ENCODE assay signal across 8 mouse cellular contexts in the genomic region with DNA sequence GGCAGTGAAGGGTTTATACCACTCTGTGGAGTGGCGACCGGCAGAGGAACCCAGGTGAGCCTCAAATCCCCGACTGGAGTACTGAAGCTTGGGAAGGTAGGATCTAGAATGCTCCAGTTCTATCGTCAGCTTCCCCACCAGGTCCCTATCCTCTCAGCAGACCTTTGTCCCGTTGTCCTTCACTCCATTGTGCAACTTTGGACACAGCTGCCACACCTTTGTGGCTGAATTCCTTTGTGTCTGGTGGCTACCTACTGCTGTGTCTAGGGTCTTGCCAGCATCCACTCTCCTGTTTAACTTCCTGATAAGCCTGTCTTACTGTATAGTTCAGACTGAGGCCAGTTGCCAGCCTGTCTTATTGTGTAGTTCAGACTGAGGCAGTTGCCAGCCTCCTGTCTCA. TPM values are rescaled to one million over a fixed set of nuclear protein-coding genes. Genes with fewer than 3 reads are reported as not detected.
A peak's percentile ranks its signal among the peaks of the same experiment; 100 is the strongest.
DNase-seq lines count a peak whose midpoint lies in the region; ATAC-seq and TF ChIP-seq lines count a peak whose summit lies in the region.
"Had no signal": no experiment of that assay in that cellular context is flagged by ENCODE, and none has a peak within 500 bp of the region (broad histone marks: within the 10 kb centered on the region; RNA-seq: fewer than 3 reads in every experiment).

No protein-coding gene starts in this region.

- peak overlapping the region; percentile 92 for H3K4me3 ChIP-seq in lung, embryonic 14.5 days (ENCODE audit: low read depth, low read length)
- H3K4me3 ChIP-seq in embryonic facial prominence, embryonic 15.5 days (replicated peaks): peak overlapping the region; percentile 88
- H3K4me3 ChIP-seq in limb, embryonic 12.5 days (replicated peaks): peak overlapping the region; percentile 97
- H3K4me3 ChIP-seq in stomach, embryonic 14.5 days (ENCODE audit: low read depth, low read length): peak overlapping the region; percentile 86

- no peak overlapping the region for H3K27ac ChIP-seq in lung, embryonic 14.5 days (ENCODE audit: low read depth)
- no peak overlapping the region for H3K27ac ChIP-seq in embryonic facial prominence, embryonic 15.5 days (replicated peaks)
- no peak overlapping the region for H3K27ac ChIP-seq in limb, embryonic 12.5 days
- no peak overlapping the region for H3K27ac ChIP-seq in stomach, embryonic 14.5 days (ENCODE audit: low read length)

- peaks cover 36% of the 10 kb centered on the region for H3K36me3 ChIP-seq in lung, embryonic 14.5 days (ENCODE audit: insufficient read depth)
- H3K36me3 ChIP-seq in embryonic facial prominence, embryonic 15.5 days: peaks cover 39% of the 10 kb centered on the region
- peaks cover 46% of the 10 kb centered on the region for H3K36me3 ChIP-seq in limb, embryonic 12.5 days
- peaks cover 18% of the 10 kb centered on the region for H3K36me3 ChIP-seq in stomach, embryonic 14.5 days (ENCODE audit: control insufficient read depth, insufficient read depth, low read length)

- no peak for TF ChIP-seq CTCF in lung, embryonic 14.5 days (IDR thresholded peaks at IDR 0.05; ENCODE audit: low read depth)

- peaks cover 10% of the 10 kb centered on the region for H3K4me1 ChIP-seq in lung, embryonic 14.5 days (ENCODE audit: insufficient read depth)
- peaks cover 13% of the 10 kb centered on the region for H3K4me1 ChIP-seq in embryonic facial prominence, embryonic 15.5 days
- H3K4me1 ChIP-seq in limb, embryonic 12.5 days (replicated peaks): peaks cover 11% of the 10 kb centered on the region
- peaks cover 6% of the 10 kb centered on the region for H3K4me1 ChIP-seq in stomach, embryonic 14.5 days (ENCODE audit: control insufficient read depth, insufficient read depth, low read length)

- ATAC-seq in lung, embryonic 14.5 days (ENCODE audit: insufficient read depth): no peak
- ATAC-seq in embryonic facial prominence, embryonic 15.5 days (ENCODE audit: insufficient number of reproducible peaks, low FRiP score, low TSS enrichment, low read depth): no peak
- no peak for ATAC-seq in limb, embryonic 12.5 days (ENCODE audit: insufficient number of reproducible peaks, insufficient read depth, low FRiP score, low TSS enrichment, low read depth)
- no peak for ATAC-seq in stomach, embryonic 14.5 days (ENCODE audit: insufficient number of reproducible peaks, insufficient read depth, low FRiP score, low read depth)

- no peak for DNase-seq in lung, embryonic 14.5 days
- DNase-seq in lung, postnatal 10 days: no peak
- DNase-seq in layer of hippocampus, adult 18-20 months (ENCODE audit: low spot score in 2 of 2): no peak
- DNase-seq in right cerebral cortex, adult 18-20 months: no peak
- DNase-seq: lung, postnatal 14 days had no signal

- H3K27me3 ChIP-seq in lung, embryonic 14.5 days (ENCODE audit: insufficient read depth, low read length): no peaks in the 10 kb centered on the region
- H3K27me3 ChIP-seq in embryonic facial prominence, embryonic 15.5 days: no peaks in the 10 kb centered on the region
- no peaks in the 10 kb centered on the region for H3K27me3 ChIP-seq in limb, embryonic 12.5 days
- no peaks in the 10 kb centered on the region for H3K27me3 ChIP-seq in stomach, embryonic 14.5 days (ENCODE audit: control insufficient read depth, insufficient read depth, low read length)

- peak overlapping the region; percentile 90 for H3K4me2 ChIP-seq in lung, embryonic 14.5 days
- peak overlapping the region; percentile 71 for H3K4me2 ChIP-seq in embryonic facial prominence, embryonic 15.5 days (replicated peaks)
- H3K4me2 ChIP-seq in limb, embryonic 12.5 days: peak overlapping the region; percentile 83
- peak overlapping the region; percentile 83 for H3K4me2 ChIP-seq in stomach, embryonic 14.5 days (replicated peaks; ENCODE audit: low read depth, low read length)

- peak overlapping the region; percentile 88 for H3K9ac ChIP-seq in lung, embryonic 14.5 days
- H3K9ac ChIP-seq in embryonic facial prominence, embryonic 15.5 days: peak overlapping the region; percentile 83; the same call in 1 of the 2 replicates
- peak overlapping the region; percentile 89 for H3K9ac ChIP-seq in limb, embryonic 12.5 days (replicated peaks)
- H3K9ac ChIP-seq in stomach, embryonic 14.5 days (replicated peaks; ENCODE audit: low read depth, low read length): peak overlapping the region; percentile 86

- no peaks in the 10 kb centered on the region for H3K9me3 ChIP-seq in lung, embryonic 14.5 days (ENCODE audit: low read depth, low read length)
- no peaks in the 10 kb centered on the region for H3K9me3 ChIP-seq in embryonic facial prominence, embryonic 15.5 days (replicated peaks)
- H3K9me3 ChIP-seq in limb, embryonic 12.5 days: no peaks in the 10 kb centered on the region
- no peaks in the 10 kb centered on the region for H3K9me3 ChIP-seq in stomach, embryonic 14.5 days (ENCODE audit: control insufficient read depth, low read depth, low read length)

- WGBS in lung, embryonic 14.5 days: 32% methylated on average over 5 of the region's 5 CpGs
- WGBS in embryonic facial prominence, embryonic 15.5 days: 47% methylated on average over 5 of the region's 5 CpGs
- 62% methylated on average over 5 of the region's 5 CpGs for WGBS in limb, embryonic 12.5 days
- WGBS in stomach, embryonic 14.5 days: 42% methylated on average over 5 of the region's 5 CpGs

RNA-seq across cellular contexts. Expression of gene Colgalt1, which starts 1.3 kb away (rescaled TPM):
- 87.5 and 90.5 TPM in 2 replicates for polyA plus RNA-seq in lung, embryonic 14.5 days (2014; fragmentation: Nextera tagmentation; extraction: Ambion mirVana)
- 94.6 and 98.9 TPM in 2 replicates for polyA plus RNA-seq in embryonic facial prominence, embryonic 15.5 days (2015; fragmentation: Nextera tagmentation; extraction: Ambion mirVana)
- polyA plus RNA-seq in limb, embryonic 12.5 days (2016; fragmentation: Nextera tagmentation; extraction: Ambion mirVana): 61.4 and 65.9 TPM in 2 replicates
- 87.6 and 89.1 TPM in 2 replicates for polyA plus RNA-seq in stomach, embryonic 14.5 days (2014; fragmentation: Nextera tagmentation; extraction: Ambion mirVana)
- 10 to 100 TPM; 53.7 to 54.1 TPM for total RNA-seq in layer of hippocampus, adult 18-20 months (2021)

RNA-seq across cellular contexts. Expression of gene Fam129c, which starts 14.7 kb away (rescaled TPM):
- polyA plus RNA-seq in lung, embryonic 14.5 days (2014; fragmentation: Nextera tagmentation; extraction: Ambion mirVana): 2.4 and 4.6 TPM in 2 replicates
- 3.1 and 4.7 TPM in 2 replicates for polyA plus RNA-seq in embryonic facial prominence, embryonic 15.5 days (2015; fragmentation: Nextera tagmentation; extraction: Ambion mirVana)
- 4.6 and 6.6 TPM in 2 replicates for polyA plus RNA-seq in limb, embryonic 12.5 days (2016; fragmentation: Nextera tagmentation; extraction: Ambion mirVana)
- 3.4 and 4.5 TPM in 2 replicates for polyA plus RNA-seq in stomach, embryonic 14.5 days (2014; fragmentation: Nextera tagmentation; extraction: Ambion mirVana)
- 1 to 10 TPM; 2.5 to 3.1 TPM for total RNA-seq in layer of hippocampus, adult 18-20 months (2021)

RNA-seq across cellular contexts. Expression of gene Pgls, which starts 20.2 kb away (rescaled TPM):
- 251 and 253 TPM in 2 replicates for polyA plus RNA-seq in lung, embryonic 14.5 days (2014; fragmentation: Nextera tagmentation; extraction: Ambion mirVana)
- 220 and 229 TPM in 2 replicates for polyA plus RNA-seq in embryonic facial prominence, embryonic 15.5 days (2015; fragmentation: Nextera tagmentation; extraction: Ambion mirVana)
- 228 and 243 TPM in 2 replicates for polyA plus RNA-seq in limb, embryonic 12.5 days (2016; fragmentation: Nextera tagmentation; extraction: Ambion mirVana)
- 258 and 266 TPM in 2 replicates for polyA plus RNA-seq in stomach, embryonic 14.5 days (2014; fragmentation: Nextera tagmentation; extraction: Ambion mirVana)
- 10 to 100 TPM; 32.0 to 33.1 TPM for total RNA-seq in layer of hippocampus, adult 18-20 months (2021)

RNA-seq across cellular contexts. Expression of gene Slc27a1, which starts 43.5 kb away (rescaled TPM):
- 18.5 and 19.9 TPM in 2 replicates for polyA plus RNA-seq in lung, embryonic 14.5 days (2014; fragmentation: Nextera tagmentation; extraction: Ambion mirVana)
- 51.1 and 55.7 TPM in 2 replicates for polyA plus RNA-seq in embryonic facial prominence, embryonic 15.5 days (2015; fragmentation: Nextera tagmentation; extraction: Ambion mirVana)
- 45.5 and 50.0 TPM in 2 replicates for polyA plus RNA-seq in limb, embryonic 12.5 days (2016; fragmentation: Nextera tagmentation; extraction: Ambion mirVana)
- 28.2 and 29.4 TPM in 2 replicates for polyA plus RNA-seq in stomach, embryonic 14.5 days (2014; fragmentation: Nextera tagmentation; extraction: Ambion mirVana)
- total RNA-seq in layer of hippocampus, adult 18-20 months (2021): 100 to 1,000 TPM; 105 to 126 TPM

RNA-seq across cellular contexts. Expression of gene Nxnl1, which starts 45.7 kb away (rescaled TPM):
- polyA plus RNA-seq in lung, embryonic 14.5 days (2014; fragmentation: Nextera tagmentation; extraction: Ambion mirVana): 0.07 TPM in 1 of 2 replicates, not detected in the other
- polyA plus RNA-seq in embryonic facial prominence, embryonic 15.5 days (2015; fragmentation: Nextera tagmentation; extraction: Ambion mirVana): 0.13 and 0.18 TPM in 2 replicates
- not detected in 2 replicates for polyA plus RNA-seq in limb, embryonic 12.5 days (2016; fragmentation: Nextera tagmentation; extraction: Ambion mirVana)
- polyA plus RNA-seq in stomach, embryonic 14.5 days (2014; fragmentation: Nextera tagmentation; extraction: Ambion mirVana): not detected in 2 replicates
- total RNA-seq in layer of hippocampus, adult 18-20 months (2021): under 1 TPM; 0.12 to 0.15 TPM
